Mouse (Mus musculus): ENCODE results near the gene Gm4553.
"Not testable (repeated sequence)": the region's sequence is repeated elsewhere in the genome, so short reads cannot be mapped to it uniquely, and the experiment has no call there.

GRCm38 (mm10) chr7:142175905-142176304 is 10.4 kb upstream of the Gm4553 start, which contains the start of gene Krtap5-2:
- not testable (repeated sequence) for TF ChIP-seq CTCF (IDR thresholded peaks at IDR 0.05; ENCODE audit: borderline replicate concordance, insufficient read depth, low read length); POLR2A (IDR thresholded peaks at IDR 0.05; ENCODE audit: low read depth, low read length)
